Mouse (Mus musculus): ENCODE results near the gene Iffo2.

Iffo2 gene

DNA sequence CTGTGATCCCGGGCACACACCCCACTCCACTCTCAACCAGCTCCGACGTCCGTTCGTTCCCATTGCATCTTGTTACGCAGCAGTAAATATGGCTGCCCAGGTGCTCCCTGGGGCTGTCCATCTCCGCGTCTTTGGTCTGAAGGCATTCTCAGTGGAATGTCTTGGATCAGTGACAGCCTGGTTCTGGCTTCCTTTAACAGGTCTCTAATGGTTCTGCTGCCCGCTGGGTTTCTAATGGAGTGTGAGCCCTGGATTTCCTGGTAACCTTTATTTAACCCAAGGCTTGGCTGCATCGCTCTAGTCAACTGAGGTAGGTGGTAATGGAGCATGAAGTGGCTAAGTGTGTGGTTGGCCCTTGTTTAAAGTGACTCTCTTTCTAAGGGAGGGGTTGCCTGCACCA, 1.7 kb downstream of the Iffo2 start:
- DNase-seq (ENCODE audit: low read depth): no peak

DNA sequence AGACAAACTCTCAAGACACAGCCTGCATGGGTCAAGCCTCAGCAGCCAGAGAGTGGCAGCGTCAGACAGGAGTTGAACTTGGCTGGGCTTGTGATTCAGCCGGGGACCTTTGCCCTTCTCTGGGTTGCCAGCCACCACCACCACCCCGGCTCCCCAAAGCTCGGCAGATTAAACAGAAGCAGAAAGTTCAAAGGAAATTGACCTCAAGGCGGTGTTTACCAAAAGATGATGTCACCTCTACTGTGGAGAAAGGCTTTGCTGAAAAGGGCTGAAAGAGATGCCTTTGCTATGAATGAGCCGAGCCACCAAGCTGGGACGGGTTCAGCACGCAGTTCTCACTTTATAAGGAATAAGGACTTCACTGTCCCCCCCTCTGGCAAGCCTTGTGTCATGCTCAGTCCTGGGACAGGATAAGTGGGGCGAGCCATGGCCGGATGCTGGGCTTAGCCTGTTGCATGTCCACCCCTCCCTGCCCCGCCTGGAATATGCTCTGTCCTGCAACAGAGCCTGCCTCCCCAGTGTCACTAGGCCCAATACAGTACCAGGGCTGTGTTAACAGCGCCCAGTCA, 4.9 kb downstream of the Iffo2 start:
- no peak for DNase-seq (ENCODE audit: low read depth)

DNA sequence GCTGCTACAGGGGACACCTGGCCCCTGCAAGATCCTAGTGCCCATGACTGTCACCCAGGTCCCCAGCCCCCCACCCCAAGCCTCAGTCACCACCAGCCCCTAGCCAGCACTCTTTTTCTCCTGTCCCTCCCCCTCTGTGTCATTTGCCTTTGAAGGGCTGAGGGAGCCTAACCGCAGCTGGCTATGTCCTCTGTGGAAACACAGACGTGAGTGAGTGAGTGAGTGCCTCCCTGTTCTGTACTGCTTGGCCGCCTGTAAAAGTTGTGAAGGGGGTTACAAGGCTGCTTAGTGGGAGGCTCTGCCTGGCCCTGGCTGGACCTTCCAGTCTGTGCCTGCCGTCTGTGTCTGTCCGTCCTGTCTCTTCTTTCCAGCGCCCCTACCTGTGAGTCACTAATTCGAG, 5.4 kb downstream of the Iffo2 start:
- DNase-seq (ENCODE audit: low read depth): no peak

DNA sequence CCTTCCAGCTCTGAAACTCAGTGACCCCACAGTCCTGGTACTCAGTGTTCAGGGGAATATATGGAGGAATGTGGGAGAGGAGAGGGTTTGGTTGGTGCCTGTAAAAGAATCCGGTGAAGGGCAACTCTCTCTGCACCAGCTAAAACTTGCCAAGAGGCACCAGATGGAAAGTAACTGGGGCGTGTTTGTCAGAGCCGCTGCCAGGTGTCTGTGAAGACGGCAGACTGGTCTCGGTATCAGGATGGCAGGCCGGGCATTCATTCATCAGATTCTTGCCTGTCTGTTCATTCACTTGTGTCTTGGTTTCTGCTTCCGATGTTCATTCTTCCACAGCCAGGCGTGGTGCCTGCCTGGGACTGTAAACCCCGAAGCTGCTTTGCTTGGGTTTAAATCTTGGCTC, 6.4 kb downstream of the Iffo2 start:
- DNase-seq (ENCODE audit: low read depth): no peak

DNA sequence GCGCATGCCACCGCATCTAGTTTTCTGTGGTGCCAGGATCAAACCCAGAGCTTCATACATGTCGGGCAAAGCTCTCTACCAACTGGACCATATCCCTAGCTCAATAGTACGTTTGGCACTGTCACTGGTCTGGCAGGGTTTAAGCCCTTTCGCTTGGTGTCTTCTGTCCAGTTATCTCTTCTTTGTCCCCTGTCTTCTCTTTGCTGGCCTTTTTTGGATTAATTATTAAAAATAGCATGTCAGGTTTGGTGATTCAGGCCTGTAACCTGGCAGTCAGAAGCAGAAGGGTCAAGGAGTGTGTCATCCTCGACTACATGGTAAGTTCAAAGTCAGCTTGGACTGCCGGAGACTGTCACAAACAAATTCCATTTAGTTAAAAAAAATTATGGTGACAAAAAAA, 10.4 kb downstream of the Iffo2 start:
- no peak for DNase-seq (ENCODE audit: low read depth)

DNA sequence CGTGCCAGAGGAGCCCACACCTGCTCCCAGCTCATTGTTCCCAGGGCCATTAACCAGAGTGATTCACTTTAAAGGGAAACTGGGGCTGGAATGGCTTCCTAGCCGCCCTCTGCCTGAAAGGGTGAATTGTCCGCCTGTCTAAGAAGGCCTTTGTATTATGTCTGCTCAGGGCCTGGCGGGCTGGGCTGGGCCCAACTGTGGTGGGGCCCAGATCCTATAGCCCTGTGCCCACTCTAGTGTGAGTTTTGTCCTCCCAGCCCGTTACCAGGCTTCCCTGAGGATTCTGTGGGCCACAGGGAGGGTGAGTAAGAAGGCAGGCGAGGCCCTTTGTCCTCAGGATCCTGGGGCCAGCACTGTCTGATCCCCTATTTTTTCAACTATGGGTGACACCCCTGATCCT, 15.4 kb downstream of the Iffo2 start:
- DNase-seq (ENCODE audit: low read depth): no peak

DNA sequence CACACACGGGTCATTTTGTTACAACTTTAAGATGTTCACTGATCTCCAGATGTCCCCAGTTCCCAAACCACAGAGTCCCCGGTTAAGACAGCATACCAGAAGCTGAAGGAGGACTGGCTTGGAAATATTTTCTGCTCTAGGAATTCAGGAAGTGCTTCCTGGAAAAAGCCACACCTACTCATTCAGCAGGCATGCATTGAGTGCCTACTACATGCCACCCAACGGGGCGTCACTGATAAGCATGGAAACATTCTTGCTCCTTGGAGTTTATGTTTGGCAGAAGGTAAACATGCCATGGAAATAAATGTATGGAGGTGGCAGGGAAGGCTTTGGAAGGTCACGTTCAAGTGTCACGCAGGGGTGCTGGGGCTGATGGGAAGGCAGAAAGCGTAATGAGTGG, 19.1 kb downstream of the Iffo2 start:
- DNase-seq (ENCODE audit: low read depth): no peak

DNA sequence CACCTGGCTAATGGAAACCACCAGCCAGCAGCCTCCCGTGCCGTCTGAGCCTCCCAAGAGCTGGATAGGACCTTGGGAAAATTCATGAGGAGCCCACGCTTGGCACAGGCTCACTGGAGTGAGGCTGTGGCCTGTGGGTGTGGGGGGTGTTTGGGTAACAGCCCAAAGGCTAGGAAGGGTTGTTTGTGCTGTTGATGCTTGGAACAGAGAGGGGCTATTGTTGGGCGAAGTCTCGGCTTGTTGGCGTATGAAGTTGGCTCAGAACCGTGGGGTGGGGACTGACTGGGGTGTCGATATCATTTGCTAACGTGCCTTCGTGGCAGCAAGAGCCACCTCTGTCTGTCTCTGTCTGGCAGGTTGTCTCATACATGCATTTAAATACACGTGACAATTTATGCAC, 24.9 kb downstream of the Iffo2 start:
- no peak for DNase-seq (ENCODE audit: low read depth)

DNA sequence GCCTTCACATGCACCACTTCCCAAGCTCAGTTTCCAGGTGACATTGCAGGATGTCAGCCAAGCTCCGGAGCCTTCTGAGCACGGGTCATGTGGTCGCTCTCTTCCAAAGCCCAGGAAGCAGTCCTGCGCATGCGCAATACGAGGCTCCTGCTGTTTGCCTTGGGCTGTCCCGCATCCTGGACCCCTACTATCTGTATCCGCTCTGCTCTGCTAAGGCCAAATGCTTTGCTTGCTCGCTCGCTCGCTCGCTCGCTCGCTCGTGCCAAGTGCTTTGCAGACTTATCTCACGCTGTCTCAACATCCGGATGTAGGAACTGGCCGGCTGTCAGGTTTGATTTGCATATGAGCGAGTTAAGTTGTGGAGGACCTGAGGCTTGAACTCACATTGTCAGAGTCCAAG, 25.6 kb downstream of the Iffo2 start:
- DNase-seq (ENCODE audit: low read depth): no peak

DNA sequence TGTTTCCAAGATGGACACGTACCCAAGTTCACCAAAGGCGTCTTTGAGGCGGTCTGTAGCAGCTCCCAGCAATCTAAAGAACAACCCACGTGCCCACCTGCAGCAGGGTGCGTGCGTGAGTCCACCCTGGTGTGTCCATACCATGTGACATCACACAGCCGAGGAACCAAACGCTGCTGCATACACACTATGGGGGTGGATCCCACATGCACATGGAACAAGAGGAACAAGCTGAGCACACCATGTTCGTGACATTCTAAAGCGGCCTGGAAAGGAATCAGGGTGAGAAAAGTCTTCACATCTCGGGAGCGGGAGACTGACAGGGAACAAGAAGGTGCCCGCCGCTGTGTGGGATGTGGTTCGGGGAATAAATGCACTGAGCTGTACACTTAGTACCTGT, 38.0 kb downstream of the Iffo2 start:
- no peak for DNase-seq (ENCODE audit: low read depth)

DNA sequence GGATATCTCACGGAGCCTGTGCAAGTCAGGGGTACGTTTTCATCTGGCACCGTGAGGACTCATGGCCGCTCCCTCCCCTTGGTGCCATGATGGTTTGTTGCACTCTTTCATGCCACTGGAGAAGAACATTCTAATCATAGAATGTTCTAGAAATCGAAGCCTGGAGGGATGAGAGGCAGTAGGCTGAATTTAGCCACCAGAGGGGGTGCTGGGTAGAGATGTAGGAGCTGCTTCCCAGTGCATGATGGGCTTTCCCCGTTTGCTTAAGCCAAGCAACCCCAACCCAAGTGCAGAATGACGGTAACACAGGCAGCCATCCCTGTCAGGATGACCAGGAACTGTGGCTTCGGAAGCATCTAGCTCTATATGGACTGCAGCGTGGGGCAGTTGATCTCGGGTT, 40.4 kb downstream of the Iffo2 start:
- no peak for DNase-seq (ENCODE audit: low read depth)

DNA sequence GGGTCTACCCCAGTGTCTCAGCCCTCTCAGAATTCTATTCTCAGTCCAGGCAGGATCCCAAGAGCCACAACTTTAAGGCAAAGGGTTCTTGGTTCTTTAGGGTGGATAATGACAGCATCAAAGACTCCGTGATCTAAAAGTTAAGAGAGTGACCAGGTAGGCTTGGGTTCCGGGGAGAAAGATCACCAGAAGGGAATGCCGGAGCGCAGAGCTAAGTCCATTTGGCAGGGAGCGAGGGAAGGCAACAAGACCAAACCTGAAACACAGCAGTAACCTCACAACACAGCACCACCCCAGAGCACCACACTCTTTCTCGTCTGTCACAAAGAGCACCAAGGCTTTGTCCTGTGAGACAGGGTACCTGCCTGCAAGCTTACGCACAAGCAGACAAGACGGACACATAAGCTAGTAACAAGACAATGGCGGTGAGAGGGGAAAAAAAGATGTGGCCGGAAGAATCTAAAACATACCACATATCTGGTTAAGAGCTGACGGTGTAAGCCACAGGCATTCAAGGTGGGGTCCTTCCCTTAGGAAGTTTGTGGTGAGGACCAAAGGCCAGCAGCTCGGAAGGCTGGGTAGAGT, 42.7 kb downstream of the Iffo2 start:
- no peak for DNase-seq (ENCODE audit: low read depth)

DNA sequence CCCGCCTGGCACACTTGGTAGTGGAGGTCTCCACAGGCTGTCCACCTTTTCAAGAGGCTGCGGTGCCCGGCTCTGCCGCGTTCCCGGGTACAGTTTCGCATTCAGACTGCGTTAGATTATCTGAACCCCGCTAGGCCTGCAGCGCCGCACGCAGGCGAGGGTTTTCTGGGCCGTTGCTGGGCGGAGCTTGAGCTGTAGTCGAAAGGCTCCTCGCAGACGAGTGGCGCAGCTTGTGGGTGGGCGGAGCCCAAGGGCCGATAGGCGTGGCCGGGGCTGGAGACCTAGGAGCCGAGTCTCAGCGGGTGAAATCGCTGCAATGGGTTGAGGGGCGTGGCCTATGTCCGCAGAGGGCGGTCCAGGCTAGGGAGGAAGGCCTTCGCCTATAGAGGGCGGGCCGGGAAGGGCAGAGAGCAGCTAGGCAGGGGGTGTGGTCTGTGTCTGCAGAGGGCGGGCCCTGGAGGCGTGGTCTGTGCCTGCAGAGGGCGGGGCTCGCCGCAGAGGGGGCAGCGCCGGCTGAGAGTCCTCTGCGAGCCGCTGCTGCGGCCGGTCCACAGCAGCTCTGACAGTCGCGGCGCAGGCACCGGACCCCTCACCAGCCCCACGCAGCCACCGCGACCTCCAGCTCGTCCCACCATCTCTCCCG, 43.9 kb downstream of the Iffo2 start:
- DNase-seq (ENCODE audit: low read depth): peak; percentile 98

DNA sequence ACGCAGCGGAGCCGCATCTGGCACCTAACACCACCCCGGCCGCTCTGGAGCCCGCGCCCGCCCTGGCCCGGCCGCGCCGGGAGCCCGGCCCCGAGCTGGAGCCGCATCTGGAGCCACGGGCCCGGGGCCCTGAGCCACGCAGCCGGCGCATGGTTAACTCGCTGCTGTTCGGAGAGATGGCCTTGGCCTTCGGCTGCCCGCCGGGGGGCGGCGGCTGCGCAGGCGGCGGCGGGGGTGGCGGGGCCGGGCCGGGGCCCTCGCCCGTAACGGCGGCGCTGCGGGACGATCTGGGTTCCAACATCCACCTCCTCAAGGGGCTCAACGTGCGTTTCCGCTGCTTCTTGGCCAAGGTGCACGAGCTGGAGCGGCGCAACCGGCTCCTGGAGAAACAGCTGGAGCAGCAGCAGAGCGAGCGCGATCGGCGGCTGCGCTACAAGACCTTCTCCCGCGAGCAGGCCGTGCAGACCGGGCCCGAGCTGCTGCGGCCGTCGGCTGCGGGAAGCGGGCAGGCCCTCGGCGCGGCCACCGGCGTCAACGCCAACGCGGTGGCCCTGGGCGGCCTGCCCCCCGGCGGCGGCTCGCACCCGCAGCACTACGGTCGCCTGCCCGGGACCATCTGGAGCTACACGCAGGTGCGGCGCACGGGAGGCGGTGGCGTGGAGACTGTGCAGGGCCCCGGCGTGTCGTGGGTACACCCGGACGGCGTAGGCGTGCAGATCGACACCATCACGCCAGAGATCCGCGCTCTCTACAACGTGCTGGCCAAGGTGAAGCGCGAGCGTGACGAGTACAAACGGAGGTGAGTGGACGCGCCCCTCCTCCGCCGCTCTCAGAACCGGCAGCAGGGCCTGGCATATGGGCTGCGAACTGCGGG, 44.7 kb downstream of the Iffo2 start:
- DNase-seq (ENCODE audit: low read depth): no peak

DNA sequence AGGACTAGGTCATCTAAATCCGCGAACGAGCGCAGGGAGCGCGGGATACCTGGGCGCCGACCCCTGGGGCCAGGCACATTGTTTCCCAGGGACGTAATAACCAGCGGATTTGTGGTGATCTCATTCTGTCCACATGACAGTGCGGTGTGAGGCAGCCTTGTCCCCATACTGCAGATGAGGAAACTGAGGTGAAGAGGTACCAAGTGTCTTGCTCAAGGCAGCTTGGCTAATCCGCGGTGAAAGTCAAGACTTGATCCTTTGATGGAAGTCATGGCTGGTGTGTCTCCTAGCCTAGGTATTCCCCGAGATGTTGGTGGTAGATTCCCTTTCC, 45.3 kb downstream of the Iffo2 start:
- DNase-seq (ENCODE audit: low read depth): no peak

DNA sequence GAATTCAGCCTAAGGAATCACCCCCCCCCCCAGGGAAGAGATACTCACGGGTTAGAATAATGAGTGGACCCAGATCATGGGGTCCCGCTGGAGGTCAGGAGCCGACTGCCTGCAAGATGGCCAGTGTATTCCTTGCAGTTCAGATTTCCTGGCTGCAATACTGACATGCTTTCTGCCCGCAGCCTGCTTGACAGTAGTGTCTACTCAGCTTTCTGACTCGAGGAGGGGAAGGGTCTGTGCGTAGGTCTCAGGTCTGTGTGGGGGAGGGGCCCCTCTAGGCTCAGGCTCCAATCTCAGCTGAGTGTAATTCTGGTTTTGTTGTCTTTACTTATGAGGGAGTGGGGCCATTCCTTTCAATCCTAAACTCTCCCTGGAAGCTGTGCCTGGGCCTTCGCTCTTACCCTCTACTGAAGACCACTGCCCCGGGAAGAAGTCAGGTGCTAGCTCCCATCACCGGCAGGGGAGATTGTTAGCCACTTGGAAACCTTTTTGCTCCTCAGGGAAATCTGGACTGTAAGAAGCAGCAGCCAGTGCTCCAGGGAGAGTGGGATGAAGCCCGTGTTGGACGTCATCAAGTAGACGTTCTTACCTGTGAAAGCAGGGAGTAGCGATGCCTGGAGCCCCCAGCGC, 46.0 kb downstream of the Iffo2 start:
- DNase-seq (ENCODE audit: low read depth): no peak

DNA sequence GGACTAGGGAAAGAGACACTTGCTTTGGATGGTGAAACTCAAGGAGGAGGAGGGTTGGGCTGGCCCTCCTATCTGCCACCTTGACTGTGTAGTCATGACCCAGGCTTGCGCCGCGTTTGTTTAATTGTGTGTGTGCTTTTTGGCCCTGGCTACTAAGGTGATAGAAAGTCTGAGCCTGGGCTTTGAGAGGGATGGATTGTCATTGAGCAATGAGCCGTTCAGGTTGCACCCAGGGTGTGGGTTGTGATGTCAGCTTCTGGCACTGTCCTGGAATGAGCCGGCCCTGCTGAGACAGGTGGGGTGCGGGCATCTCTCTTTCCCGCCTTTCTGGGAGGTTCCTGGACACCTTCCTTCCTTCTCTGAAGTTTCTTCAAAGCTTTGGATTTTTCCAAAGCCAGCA, 46.7 kb downstream of the Iffo2 start:
- no peak for DNase-seq (ENCODE audit: low read depth)

DNA sequence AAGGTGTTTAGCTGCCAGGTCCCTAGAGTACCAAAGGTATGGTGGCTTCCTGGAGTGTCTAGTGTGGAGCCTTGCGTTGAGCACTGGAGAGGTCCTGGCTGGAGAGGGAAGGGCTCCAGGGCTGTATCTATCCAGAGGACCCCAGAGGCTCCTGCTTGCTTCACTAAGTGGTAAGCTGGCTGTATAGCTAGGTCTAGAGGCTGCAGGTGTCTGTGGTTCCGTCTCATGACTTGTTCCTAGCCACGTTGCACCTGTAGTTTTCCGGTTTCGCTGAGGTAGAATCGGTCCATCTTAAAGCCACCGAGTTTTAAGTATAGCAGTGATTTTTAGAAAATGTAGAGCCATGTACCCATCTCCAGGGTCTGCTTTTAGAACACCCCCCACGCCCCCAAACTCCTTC, 48.0 kb downstream of the Iffo2 start:
- no peak for DNase-seq (ENCODE audit: low read depth)

DNA sequence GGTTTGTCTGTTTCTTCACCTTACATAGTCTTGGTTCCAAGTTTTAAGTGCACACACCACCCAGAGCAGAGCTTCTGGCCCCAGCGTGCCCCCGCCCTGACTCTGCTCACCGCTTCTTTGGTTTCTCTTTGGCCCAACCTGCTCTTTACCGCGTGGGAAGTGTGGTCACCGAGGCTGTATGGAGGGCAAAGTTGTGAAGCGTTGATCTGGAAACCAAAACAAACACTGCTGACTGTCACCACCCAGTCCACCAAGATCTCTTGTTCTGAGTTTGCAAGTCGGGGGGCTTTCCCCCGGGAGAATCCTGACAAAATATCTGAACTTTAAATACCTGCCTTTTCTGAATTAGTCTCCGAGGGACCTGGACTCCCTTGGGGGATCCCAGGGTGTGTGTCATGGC, 48.7 kb downstream of the Iffo2 start:
- no peak for DNase-seq (ENCODE audit: low read depth)

DNA sequence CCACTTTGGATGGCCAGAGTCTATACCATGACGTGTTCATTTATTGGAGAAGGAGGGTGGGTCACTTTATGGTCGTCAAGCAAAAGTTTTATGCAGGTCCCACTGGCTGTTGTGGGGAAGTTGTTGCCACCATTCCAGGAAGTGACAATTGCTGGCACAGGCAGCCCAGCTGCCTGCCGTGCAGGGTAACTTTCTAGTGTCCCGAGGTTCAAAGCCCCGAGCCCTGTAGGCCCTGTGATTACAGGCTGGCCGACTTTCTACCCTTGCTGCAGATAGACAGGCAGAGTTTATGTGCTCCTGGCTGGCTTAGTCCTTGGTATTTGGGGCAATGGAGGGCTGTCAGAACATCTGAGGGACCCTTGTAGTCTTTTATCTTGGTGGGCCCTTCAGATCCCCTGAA, 49.1 kb downstream of the Iffo2 start:
- no peak for DNase-seq (ENCODE audit: low read depth)

DNA sequence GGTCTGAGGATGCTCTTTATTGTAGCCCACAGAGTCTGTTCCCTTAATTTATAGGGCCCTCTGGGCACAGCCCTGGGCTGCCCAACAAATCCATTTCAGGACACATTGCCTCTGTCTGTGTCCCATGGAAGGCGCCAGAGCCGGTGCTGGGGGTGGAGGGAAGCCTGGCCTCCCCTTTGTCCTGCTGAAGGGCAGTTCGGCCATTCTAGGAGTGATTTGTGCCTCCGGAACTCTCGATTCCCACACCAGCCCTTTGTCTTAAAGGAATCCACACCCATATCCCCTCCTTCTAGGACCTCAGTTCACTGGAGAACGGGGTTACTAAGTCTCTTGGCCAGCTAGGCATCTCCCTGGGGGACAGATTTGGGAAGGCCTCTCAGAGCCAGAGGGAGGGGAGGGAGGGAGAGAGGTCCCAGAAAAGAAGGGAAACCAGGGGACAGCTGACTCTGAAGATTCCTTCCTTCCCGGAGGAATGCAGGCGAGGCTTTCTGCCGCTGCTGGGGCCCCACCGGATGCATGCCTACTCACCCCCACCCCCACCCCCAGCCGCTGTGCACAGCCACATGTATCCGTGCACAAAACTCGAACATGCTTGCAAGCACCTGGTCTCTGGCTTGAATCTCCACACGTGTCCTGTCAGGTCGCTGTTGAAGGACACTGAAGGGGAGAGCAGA, 50.5 kb downstream of the Iffo2 start:
- no peak for DNase-seq (ENCODE audit: low read depth)

DNA sequence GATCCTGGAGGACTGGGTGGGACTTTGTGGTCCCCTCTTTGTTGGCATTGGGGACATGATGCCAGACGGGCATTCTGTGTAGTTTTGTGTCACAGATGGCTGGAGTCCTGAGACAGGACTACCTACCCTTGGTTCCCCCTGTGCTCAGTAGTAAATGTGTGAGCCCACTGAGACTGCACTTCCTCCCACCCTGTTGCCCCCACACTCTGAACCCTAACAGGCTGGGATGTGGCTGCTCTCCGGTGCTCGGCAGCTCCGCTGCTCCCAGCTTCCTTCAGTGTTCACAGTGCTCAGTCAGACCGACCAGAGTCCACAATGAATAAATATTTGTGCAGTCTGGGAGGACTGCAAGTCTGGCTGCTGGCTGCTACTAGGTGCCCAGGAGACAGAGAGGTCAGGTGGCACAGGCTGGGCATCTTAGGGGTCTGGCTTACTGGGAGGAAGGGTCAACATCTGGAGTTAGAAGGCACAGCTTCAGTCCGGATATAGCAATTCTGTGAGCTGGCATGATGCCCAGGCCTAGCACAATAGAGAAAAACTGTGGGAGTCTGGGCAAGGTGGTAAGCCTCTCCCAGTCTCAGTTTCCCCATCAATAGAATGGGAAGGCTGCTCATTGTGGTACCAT, 51.2 kb downstream of the Iffo2 start:
- DNase-seq (ENCODE audit: low read depth): no peak

Measured in c-Kit-positive CD71-positive TER-119-negative erythroid progenitor cells, embryonic 14.5 days (primary cell).